ENCODE assay signal across 7 mouse cellular contexts in genomic region chr8:120368191-120368590, GRCm38 (mm10).
DNase-seq lines count a peak whose midpoint lies in the region; ATAC-seq and TF ChIP-seq lines count a peak whose summit lies in the region.
"Not testable (repeated sequence)": the region's sequence is repeated elsewhere in the genome, so short reads cannot be mapped to it uniquely, and the experiment has no call there.

No protein-coding gene starts in this region.

- H3K4me3 ChIP-seq in embryonic facial prominence, embryonic 13.5 days; gastrocnemius, adult 2 months; heart, postnatal 0 days (ENCODE audit: low read depth, low read length); intestine, embryonic 16.5 days (ENCODE audit: low read length); limb, embryonic 13.5 days; liver, postnatal 0 days (ENCODE audit: low read depth, low read length); midbrain, embryonic 16.5 days (ENCODE audit: low read depth, low read length): not testable (repeated sequence)

- ATAC-seq in embryonic facial prominence, embryonic 13.5 days (ENCODE audit: insufficient number of reproducible peaks, insufficient read depth, low FRiP score, low TSS enrichment, low read depth); heart, postnatal 0 days (ENCODE audit: insufficient read depth, low read depth); intestine, embryonic 16.5 days; limb, embryonic 13.5 days (ENCODE audit: low FRiP score, low read depth); liver, postnatal 0 days; midbrain, embryonic 16.5 days: not testable (repeated sequence)

- DNase-seq in gastrocnemius, adult 2 months; heart, postnatal 0 days (ENCODE audit: low spot score); liver, postnatal 0 days: not testable (repeated sequence)

- TF ChIP-seq CTCF in gastrocnemius, adult 2 months (IDR thresholded peaks at IDR 0.05); heart, postnatal 0 days (IDR thresholded peaks at IDR 0.05; ENCODE audit: low read depth); liver, postnatal 0 days (IDR thresholded peaks at IDR 0.05; ENCODE audit: low read depth): not testable (repeated sequence)

- not testable (repeated sequence) for H3K27me3 ChIP-seq in embryonic facial prominence, embryonic 13.5 days; heart, postnatal 0 days (ENCODE audit: control insufficient read depth, insufficient read depth, low read length); intestine, embryonic 16.5 days (replicated peaks; ENCODE audit: control insufficient read depth, insufficient read depth, low read length); limb, embryonic 13.5 days; liver, postnatal 0 days (ENCODE audit: insufficient read depth, low read length); midbrain, embryonic 16.5 days (ENCODE audit: control insufficient read depth, insufficient read depth, low read depth, low read length)

- WGBS in embryonic facial prominence, embryonic 13.5 days, result 61% methylated on average over 1 of the region's 1 CpGs
- WGBS in heart, postnatal 0 days, result 76% methylated on average over 1 of the region's 1 CpGs
- WGBS in intestine, embryonic 16.5 days, result 54% methylated on average over 1 of the region's 1 CpGs
- WGBS in limb, embryonic 13.5 days, result 75% methylated on average over 1 of the region's 1 CpGs
- 57% methylated on average over 1 of the region's 1 CpGs for WGBS in liver, postnatal 0 days (ENCODE audit: insufficient replicate concordance)
- WGBS in midbrain, embryonic 16.5 days, result 85% methylated on average over 1 of the region's 1 CpGs

- H3K4me1 ChIP-seq in embryonic facial prominence, embryonic 13.5 days, result peaks cover 52% of the 10 kb centered on the region
- H3K4me1 ChIP-seq in heart, postnatal 0 days (ENCODE audit: control insufficient read depth, insufficient read depth), result peaks cover 60% of the 10 kb centered on the region
- peaks cover 69% of the 10 kb centered on the region for H3K4me1 ChIP-seq in intestine, embryonic 16.5 days (ENCODE audit: control insufficient read depth, insufficient read depth, low read length)
- H3K4me1 ChIP-seq in limb, embryonic 13.5 days, result peaks cover 60% of the 10 kb centered on the region
- H3K4me1 ChIP-seq in liver, postnatal 0 days (ENCODE audit: insufficient read depth), result peaks cover 70% of the 10 kb centered on the region
- H3K4me1 ChIP-seq in midbrain, embryonic 16.5 days (ENCODE audit: control insufficient read depth, insufficient read depth, low read length), result not testable (repeated sequence)

- H3K9me3 ChIP-seq in embryonic facial prominence, embryonic 13.5 days; heart, postnatal 0 days (replicated peaks; ENCODE audit: control insufficient read depth, low read length); intestine, embryonic 16.5 days (ENCODE audit: control insufficient read depth, low read length); limb, embryonic 13.5 days; liver, postnatal 0 days (ENCODE audit: low read length); midbrain, embryonic 16.5 days (replicated peaks; ENCODE audit: control insufficient read depth, low read length, poor library complexity, severe bottlenecking): not testable (repeated sequence)

- not testable (repeated sequence) for H3K36me3 ChIP-seq in embryonic facial prominence, embryonic 13.5 days; heart, postnatal 0 days (replicated peaks; ENCODE audit: control insufficient read depth, insufficient read depth, low read length); intestine, embryonic 16.5 days (ENCODE audit: control insufficient read depth, insufficient read depth, low read length); limb, embryonic 13.5 days; liver, postnatal 0 days (replicated peaks; ENCODE audit: insufficient read depth, low read length); midbrain, embryonic 16.5 days (ENCODE audit: control insufficient read depth, insufficient read depth, low read length)

- not testable (repeated sequence) for H3K4me2 ChIP-seq in embryonic facial prominence, embryonic 13.5 days; heart, postnatal 0 days (ENCODE audit: low read depth, low read length); intestine, embryonic 16.5 days (ENCODE audit: low read depth, low read length); midbrain, embryonic 16.5 days (ENCODE audit: low read length)
- H3K4me2 ChIP-seq in limb, embryonic 13.5 days (replicated peaks), result 0 out of 2 replicates have a peak overlapping the region, but pooled peaks have one; percentile 21
- H3K4me2 ChIP-seq in liver, postnatal 0 days (ENCODE audit: low read depth, low read length), result peak overlapping the region; percentile 67; the same call in 1 of the 2 replicates

- H3K9ac ChIP-seq in embryonic facial prominence, embryonic 13.5 days; heart, postnatal 0 days (replicated peaks; ENCODE audit: low read depth, low read length); intestine, embryonic 16.5 days (ENCODE audit: low read depth, low read length); limb, embryonic 13.5 days; midbrain, embryonic 16.5 days (ENCODE audit: low read depth, low read length): not testable (repeated sequence)
- H3K9ac ChIP-seq in liver, postnatal 0 days (replicated peaks), result peak overlapping the region; percentile 32; the same call in 1 of the 2 replicates

- intact Hi-C loops in gastrocnemius, adult 2 months (cut with DNase I), result loop anchor here (5.0 kb wide), 1 partner anchor 169 kb away; no protein-coding TSS in a partner anchor

- peak overlapping the region; percentile 73 for H3K27ac ChIP-seq in embryonic facial prominence, embryonic 13.5 days
- peak overlapping the region; percentile 86 for H3K27ac ChIP-seq in gastrocnemius, adult 2 months
- peak overlapping the region; percentile 82 for H3K27ac ChIP-seq in heart, postnatal 0 days (ENCODE audit: low read depth)
- peak overlapping the region; percentile 47 for H3K27ac ChIP-seq in intestine, embryonic 16.5 days (ENCODE audit: low read length)
- peak overlapping the region; percentile 55; the same call in 1 of the 2 replicates for H3K27ac ChIP-seq in limb, embryonic 13.5 days
- H3K27ac ChIP-seq in liver, postnatal 0 days (ENCODE audit: low read depth), result peak overlapping the region; percentile 88
- H3K27ac ChIP-seq in midbrain, embryonic 16.5 days (ENCODE audit: low read length), result peak overlapping the region; percentile 55; the same call in 1 of the 2 replicates

- TF ChIP-seq EP300 in heart, postnatal 0 days (IDR thresholded peaks at IDR 0.05; ENCODE audit: low read depth); liver, postnatal 0 days (IDR thresholded peaks at IDR 0.05; ENCODE audit: low read depth): not testable (repeated sequence)
